In the genomic region with DNA sequence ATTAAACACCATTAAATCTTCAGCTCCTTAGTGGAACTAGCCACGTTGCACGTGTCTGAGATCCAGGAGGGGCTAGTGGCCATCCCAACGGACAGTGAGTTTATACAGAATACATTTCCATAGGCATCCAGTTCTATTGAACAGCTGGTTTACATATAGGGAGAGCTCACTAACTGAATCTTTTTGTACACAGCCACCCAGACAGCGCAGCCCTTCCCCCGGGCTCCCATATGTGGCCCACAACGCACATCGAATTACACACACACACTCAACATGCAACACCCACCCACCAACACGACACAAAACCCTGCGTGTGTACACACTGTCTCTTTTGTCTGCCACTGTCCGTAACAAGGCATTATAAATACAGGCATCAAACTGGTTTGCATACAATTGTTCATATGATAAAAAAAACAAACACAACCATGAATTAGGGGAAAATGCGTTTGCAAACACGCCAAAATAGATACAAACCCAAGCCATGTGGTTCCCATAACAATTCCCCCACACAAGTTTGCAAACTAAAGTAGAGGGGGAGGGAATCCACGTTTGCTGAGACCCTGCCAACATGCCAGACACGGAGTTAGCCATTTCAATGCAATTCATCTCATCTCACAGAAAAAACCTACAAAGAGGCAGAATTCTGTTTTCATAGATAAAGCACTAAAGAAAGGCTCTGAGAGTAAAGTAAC, we compare ENCODE assay signal across 1 mouse cellular context.
TF ChIP-seq lines count a peak whose summit lies in the region.

No protein-coding gene starts in this region.

TF ChIP-seq in CH12.LX, 34 proteins besides CTCF, POLR2A, EP300 and RAD21 (continued from another document):
- TF ChIP-seq MYC (IDR thresholded peaks at IDR 0.05; ENCODE audit: low read depth, low read length) (no peak), SIN3A (IDR thresholded peaks at IDR 0.05; ENCODE audit: low read length) (no peak), ELF1 (IDR thresholded peaks at IDR 0.05; ENCODE audit: low read depth, low read length) (no peak), SMC3 (IDR thresholded peaks at IDR 0.05; ENCODE audit: low read depth, low read length) (no peak), HCFC1 (IDR thresholded peaks at IDR 0.05; ENCODE audit: low read depth, low read length) (no peak), GABPA (IDR thresholded peaks at IDR 0.05; ENCODE audit: insufficient replicate concordance, low read depth, low read length) (no peak), BHLHE40 (IDR thresholded peaks at IDR 0.05; ENCODE audit: low read depth, low read length) (no peak)
